Mouse (Mus musculus): Measurements from ENCODE around the gene 9130230L23Rik. TPM values are rescaled to one million over a fixed set of nuclear protein-coding genes. Genes with fewer than 3 reads are reported as not detected.

The 9130230L23Rik gene
- polyA plus RNA-seq, 1 experiment from 2014 or later: 0.45 TPM

- Histone ChIP-seq H3K4me3 (ENCODE audit: low read depth, low read length) (no peak overlapping the region), H3K9me3 (ENCODE audit: control insufficient read depth, low read length) (no peaks in the 10 kb centered on the region), H3K4me2 (ENCODE audit: low read depth, low read length) (no peak overlapping the region), H3K27me3 (replicated peaks; ENCODE audit: control insufficient read depth, insufficient read depth, low read length) (no peaks in the 10 kb centered on the region), H3K9ac (ENCODE audit: low read depth, low read length) (no peak overlapping the region), H3K36me3 (ENCODE audit: control insufficient read depth, insufficient read depth, low read length) (no peaks in the 10 kb centered on the region), H3K4me1 (ENCODE audit: control insufficient read depth, insufficient read depth, low read length) (no peaks in the 10 kb centered on the region), H3K27ac (replicated peaks; ENCODE audit: low read depth, low read length) (no peak overlapping the region)
- no peak for ATAC-seq (ENCODE audit: low read depth)
- no peak for DNase-seq (ENCODE audit: low spot score)
- WGBS: 89% methylated on average over 2 of the region's 2 CpGs
Observed at GRCm38 (mm10) chr5:66015449-66015961, 11.4 kb upstream of the 9130230L23Rik start.

DNA sequence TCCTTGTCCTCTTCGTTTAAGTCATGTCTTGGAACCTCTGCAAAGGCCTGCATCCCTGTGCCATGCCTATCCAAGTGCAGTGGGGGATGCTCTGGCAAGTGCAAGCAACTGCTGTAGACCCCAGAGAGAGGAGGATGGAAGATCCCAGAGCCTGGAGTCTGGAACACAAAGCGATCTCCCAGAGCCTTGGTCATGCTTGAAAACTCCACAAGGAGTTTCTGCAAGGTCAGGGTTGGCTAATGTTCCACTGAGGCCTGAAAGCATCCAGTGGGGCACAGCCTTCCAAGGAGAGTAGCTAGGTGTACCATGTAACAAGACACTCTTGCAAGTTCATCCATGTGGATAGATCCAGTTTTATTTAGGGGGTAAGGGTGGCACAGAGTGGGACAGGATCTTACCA, 10.4 kb upstream of the 9130230L23Rik start:
- no peak for DNase-seq (ENCODE audit: low spot score)

DNA sequence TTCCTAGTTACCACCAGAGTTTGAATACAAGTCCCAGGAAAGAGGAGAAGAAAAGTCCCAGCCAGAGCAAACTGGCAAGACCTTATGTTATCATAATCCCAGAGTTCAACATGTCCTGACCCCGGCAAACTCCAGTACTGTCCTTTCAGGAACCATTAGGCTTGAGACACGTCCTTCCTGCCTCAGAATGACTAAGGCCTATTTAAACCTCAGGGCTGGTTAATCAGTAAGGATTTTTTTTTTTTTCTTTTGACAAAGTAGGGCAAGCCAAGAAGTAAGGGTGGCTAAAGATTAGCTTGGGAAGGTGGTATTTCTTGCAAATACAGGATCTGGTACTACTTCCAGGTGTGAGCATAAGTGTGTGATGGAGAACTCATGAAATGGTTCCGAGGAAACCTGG, 9.9 kb upstream of the 9130230L23Rik start:
- H3K4me1 ChIP-seq (ENCODE audit: control insufficient read depth, insufficient read depth, low read length): no peaks in the 10 kb centered on the region
- no peak overlapping the region for H3K4me2 ChIP-seq (ENCODE audit: low read depth, low read length)
- ATAC-seq (ENCODE audit: low read depth): no peak
- DNase-seq (ENCODE audit: low spot score): no peak
- H3K9me3 ChIP-seq (ENCODE audit: control insufficient read depth, low read length): no peaks in the 10 kb centered on the region
- no peaks in the 10 kb centered on the region for H3K27me3 ChIP-seq (replicated peaks; ENCODE audit: control insufficient read depth, insufficient read depth, low read length)
- no peak overlapping the region for H3K27ac ChIP-seq (replicated peaks; ENCODE audit: low read depth, low read length)
- no peak overlapping the region for H3K9ac ChIP-seq (ENCODE audit: low read depth, low read length)
- WGBS: 69% methylated on average over 3 of the region's 3 CpGs
- H3K4me3 ChIP-seq (ENCODE audit: low read depth, low read length): no peak overlapping the region
- H3K36me3 ChIP-seq (ENCODE audit: control insufficient read depth, insufficient read depth, low read length): no peaks in the 10 kb centered on the region

More for the DNA sequence above, 10.4 kb upstream of the 9130230L23Rik start:
- H3K9ac ChIP-seq (ENCODE audit: low read depth, low read length): no peak overlapping the region
- H3K27me3 ChIP-seq (replicated peaks; ENCODE audit: control insufficient read depth, insufficient read depth, low read length): no peaks in the 10 kb centered on the region
- ATAC-seq (ENCODE audit: low read depth): no peak
- H3K4me1 ChIP-seq (ENCODE audit: control insufficient read depth, insufficient read depth, low read length): no peaks in the 10 kb centered on the region
- WGBS: 88% methylated on average over 2 of the region's 2 CpGs
- H3K36me3 ChIP-seq (ENCODE audit: control insufficient read depth, insufficient read depth, low read length): no peaks in the 10 kb centered on the region
- H3K27ac ChIP-seq (replicated peaks; ENCODE audit: low read depth, low read length): no peak overlapping the region
- no peaks in the 10 kb centered on the region for H3K9me3 ChIP-seq (ENCODE audit: control insufficient read depth, low read length)
- H3K4me2 ChIP-seq (ENCODE audit: low read depth, low read length): no peak overlapping the region
- no peak overlapping the region for H3K4me3 ChIP-seq (ENCODE audit: low read depth, low read length)

- WGBS: 71% methylated on average over 15 of the region's 15 CpGs
- Histone ChIP-seq H3K27me3 (replicated peaks; ENCODE audit: control insufficient read depth, insufficient read depth, low read length) (no peaks in the 10 kb centered on the region), H3K9me3 (ENCODE audit: control insufficient read depth, low read length) (no peaks in the 10 kb centered on the region), H3K9ac (ENCODE audit: low read depth, low read length) (no peak overlapping the region), H3K4me1 (ENCODE audit: control insufficient read depth, insufficient read depth, low read length) (no peaks in the 10 kb centered on the region), H3K36me3 (ENCODE audit: control insufficient read depth, insufficient read depth, low read length) (no peaks in the 10 kb centered on the region), H3K27ac (replicated peaks; ENCODE audit: low read depth, low read length) (no peak overlapping the region), H3K4me3 (ENCODE audit: low read depth, low read length) (no peak overlapping the region), H3K4me2 (ENCODE audit: low read depth, low read length) (no peak overlapping the region)
- no peak for DNase-seq (ENCODE audit: low spot score)
- no peak for ATAC-seq (ENCODE audit: low read depth)
Observed at GRCm38 (mm10) chr5:66008245-66008967, 4.3 kb upstream of the 9130230L23Rik start.

DNA sequence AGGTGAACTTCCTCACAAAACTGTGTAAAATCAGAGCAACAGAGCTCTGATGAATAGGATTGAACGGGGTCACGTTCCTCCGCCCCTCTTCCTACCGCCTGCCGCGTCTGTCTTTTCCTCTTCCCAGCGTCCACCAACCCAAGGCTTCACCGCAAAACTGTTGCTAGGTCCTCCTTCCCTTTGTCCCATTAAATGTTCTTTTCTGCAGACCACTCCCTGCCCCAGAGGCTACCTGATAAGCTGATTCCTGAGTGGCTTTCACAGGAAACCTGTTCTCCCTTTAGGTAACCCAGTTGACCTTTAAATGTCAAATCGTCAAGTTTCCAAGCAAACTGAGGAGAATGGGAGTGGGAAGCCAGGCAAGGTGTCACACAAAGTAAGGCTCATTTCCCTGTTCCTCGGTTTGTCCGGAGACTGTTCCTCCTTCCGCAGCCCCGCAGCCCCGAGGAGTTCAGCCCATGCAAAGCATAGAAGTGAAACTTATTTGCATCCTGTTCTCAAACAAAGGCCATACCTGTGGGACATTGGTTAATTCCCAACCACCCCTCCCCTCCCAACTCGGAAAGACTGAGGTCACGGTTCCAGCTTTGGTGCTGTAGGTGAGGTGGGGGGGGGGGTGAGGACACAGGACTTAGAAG, 1.1 kb upstream of the 9130230L23Rik start:
- H3K4me2 ChIP-seq (ENCODE audit: low read depth, low read length): no peak overlapping the region
- H3K4me1 ChIP-seq (ENCODE audit: control insufficient read depth, insufficient read depth, low read length): no peaks in the 10 kb centered on the region
- no peak for DNase-seq (ENCODE audit: low spot score)
- no peaks in the 10 kb centered on the region for H3K27me3 ChIP-seq (replicated peaks; ENCODE audit: control insufficient read depth, insufficient read depth, low read length)
- H3K9me3 ChIP-seq (ENCODE audit: control insufficient read depth, low read length): no peaks in the 10 kb centered on the region
- no peak overlapping the region for H3K4me3 ChIP-seq (ENCODE audit: low read depth, low read length)
- no peaks in the 10 kb centered on the region for H3K36me3 ChIP-seq (ENCODE audit: control insufficient read depth, insufficient read depth, low read length)
- H3K27ac ChIP-seq (replicated peaks; ENCODE audit: low read depth, low read length): no peak overlapping the region
- H3K9ac ChIP-seq (ENCODE audit: low read depth, low read length): no peak overlapping the region
- 42% methylated on average over 16 of the region's 16 CpGs for WGBS
- ATAC-seq (ENCODE audit: low read depth): no peak

GRCm38 (mm10) chr5:66001232-66001631, 2.9 kb downstream of the 9130230L23Rik start:
- ATAC-seq (ENCODE audit: low read depth): no peak
- Histone ChIP-seq H3K9me3 (ENCODE audit: control insufficient read depth, low read length) (no peaks in the 10 kb centered on the region), H3K4me2 (ENCODE audit: low read depth, low read length) (no peak overlapping the region), H3K4me1 (ENCODE audit: control insufficient read depth, insufficient read depth, low read length) (no peaks in the 10 kb centered on the region), H3K4me3 (ENCODE audit: low read depth, low read length) (no peak overlapping the region), H3K36me3 (ENCODE audit: control insufficient read depth, insufficient read depth, low read length) (no peaks in the 10 kb centered on the region), H3K9ac (ENCODE audit: low read depth, low read length) (no peak overlapping the region), H3K27me3 (replicated peaks; ENCODE audit: control insufficient read depth, insufficient read depth, low read length) (no peaks in the 10 kb centered on the region), H3K27ac (replicated peaks; ENCODE audit: low read depth, low read length) (no peak overlapping the region)
- no peak for DNase-seq (ENCODE audit: low spot score)
- WGBS: 64% methylated on average over 5 of the region's 5 CpGs

DNA sequence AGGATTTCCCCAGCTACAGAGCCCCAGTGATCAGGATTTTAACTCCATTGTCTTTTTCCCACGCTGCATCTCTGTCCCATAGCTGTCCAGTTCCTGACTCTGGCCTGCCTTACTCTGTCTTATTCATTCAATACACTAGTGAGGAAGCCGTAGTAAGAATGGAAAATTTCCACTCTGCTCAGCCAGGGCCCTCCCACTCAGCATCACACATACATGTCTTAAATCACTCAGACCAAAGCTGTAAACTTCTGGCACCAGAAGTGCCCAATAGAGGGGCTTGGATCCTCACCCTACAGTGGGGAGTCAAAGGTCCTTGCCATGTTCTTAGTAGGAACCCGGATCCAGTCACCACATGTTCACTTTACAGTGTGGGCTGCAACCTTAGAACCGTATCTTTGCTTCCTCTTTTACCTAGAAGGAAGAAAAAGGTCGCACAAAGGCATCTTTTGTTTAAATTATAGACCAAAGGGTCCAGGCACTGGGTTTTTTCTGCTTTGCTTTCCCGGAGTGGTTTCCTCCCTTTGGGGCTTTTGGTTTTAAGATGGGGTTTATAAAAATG, 3.4 kb downstream of the 9130230L23Rik start:
- no peak for DNase-seq (ENCODE audit: low spot score)
- Histone ChIP-seq H3K9me3 (ENCODE audit: control insufficient read depth, low read length) (no peaks in the 10 kb centered on the region), H3K27me3 (replicated peaks; ENCODE audit: control insufficient read depth, insufficient read depth, low read length) (no peaks in the 10 kb centered on the region), H3K9ac (ENCODE audit: low read depth, low read length) (no peak overlapping the region), H3K4me1 (ENCODE audit: control insufficient read depth, insufficient read depth, low read length) (no peaks in the 10 kb centered on the region), H3K36me3 (ENCODE audit: control insufficient read depth, insufficient read depth, low read length) (no peaks in the 10 kb centered on the region), H3K4me3 (ENCODE audit: low read depth, low read length) (no peak overlapping the region), H3K27ac (replicated peaks; ENCODE audit: low read depth, low read length) (no peak overlapping the region), H3K4me2 (ENCODE audit: low read depth, low read length) (no peak overlapping the region)
- WGBS: 54% methylated on average over 6 of the region's 6 CpGs
- ATAC-seq (ENCODE audit: low read depth): 0 out of 2 replicates have a peak, but pooled peaks have one; percentile 58

- Histone ChIP-seq H3K27ac (replicated peaks; ENCODE audit: low read depth, low read length) (no peak overlapping the region), H3K36me3 (ENCODE audit: control insufficient read depth, insufficient read depth, low read length) (no peaks in the 10 kb centered on the region), H3K4me2 (ENCODE audit: low read depth, low read length) (no peak overlapping the region), H3K9ac (ENCODE audit: low read depth, low read length) (no peak overlapping the region), H3K4me1 (ENCODE audit: control insufficient read depth, insufficient read depth, low read length) (no peaks in the 10 kb centered on the region), H3K27me3 (replicated peaks; ENCODE audit: control insufficient read depth, insufficient read depth, low read length) (no peaks in the 10 kb centered on the region), H3K9me3 (ENCODE audit: control insufficient read depth, low read length) (no peaks in the 10 kb centered on the region), H3K4me3 (ENCODE audit: low read depth, low read length) (no peak overlapping the region)
- DNase-seq (ENCODE audit: low spot score) (peak; percentile 61), ATAC-seq (ENCODE audit: low read depth) (peak; percentile 60; the same call in 1 of the 2 replicates)
- WGBS: 53% methylated on average over 7 of the region's 7 CpGs
Observed at GRCm38 (mm10) chr5:66000074-66000473, 4.0 kb downstream of the 9130230L23Rik start.
